Mouse (Mus musculus): ENCODE results near the gene Pde4d.
A peak's percentile ranks its signal among the peaks of the same experiment; 100 is the strongest.

Gene Pde4d

GRCm38 (mm10) chr13:109623201-109623600 is 1173.5 kb downstream of the Pde4d start:
- DNase-seq (ENCODE audit: low read depth, low spot score): no peak

GRCm38 (mm10) chr13:109624772-109625349 is 1175.1 kb downstream of the Pde4d start:
- DNase-seq (ENCODE audit: low read depth, low spot score): no peak

GRCm38 (mm10) chr13:109625466-109626129 is 1175.8 kb downstream of the Pde4d start:
- DNase-seq (ENCODE audit: low read depth, low spot score): no peak

- DNase-seq (ENCODE audit: low read depth, low spot score): no peak
Observed at GRCm38 (mm10) chr13:109627265-109627664, 1177.5 kb downstream of the Pde4d start.

- no peak for DNase-seq (ENCODE audit: low read depth, low spot score)
Observed at GRCm38 (mm10) chr13:109628606-109629005, 1178.9 kb downstream of the Pde4d start.

- no peak for DNase-seq (ENCODE audit: low read depth, low spot score)
Observed at GRCm38 (mm10) chr13:109629216-109629615, 1179.5 kb downstream of the Pde4d start.

- DNase-seq (ENCODE audit: low read depth, low spot score): no peak
Observed at GRCm38 (mm10) chr13:109631399-109632026, 1181.8 kb downstream of the Pde4d start.

GRCm38 (mm10) chr13:109632387-109633036 is 1182.8 kb downstream of the Pde4d start:
- DNase-seq (ENCODE audit: low read depth, low spot score): no peak

- no peak for DNase-seq (ENCODE audit: low read depth, low spot score)
Observed at GRCm38 (mm10) chr13:109633037-109633418, 1183.3 kb downstream of the Pde4d start.

GRCm38 (mm10) chr13:109635901-109636520 is 1186.3 kb downstream of the Pde4d start:
- DNase-seq (ENCODE audit: low read depth, low spot score): no peak

- DNase-seq (ENCODE audit: low read depth, low spot score): no peak
Observed at GRCm38 (mm10) chr13:109638273-109638672, 1188.5 kb downstream of the Pde4d start.

- DNase-seq (ENCODE audit: low read depth, low spot score): no peak
Observed at GRCm38 (mm10) chr13:109639286-109639685, 1189.5 kb downstream of the Pde4d start.

- no peak for DNase-seq (ENCODE audit: low read depth, low spot score)
Observed at GRCm38 (mm10) chr13:109641562-109641961, 1191.8 kb downstream of the Pde4d start.

- DNase-seq (ENCODE audit: low read depth, low spot score): no peak
Observed at GRCm38 (mm10) chr13:109643419-109643818, 1193.7 kb downstream of the Pde4d start.

- no peak for DNase-seq (ENCODE audit: low read depth, low spot score)
Observed at GRCm38 (mm10) chr13:109644086-109644485, 1194.3 kb downstream of the Pde4d start.

GRCm38 (mm10) chr13:109645284-109645909 is 1195.6 kb downstream of the Pde4d start:
- peak; percentile 17 for DNase-seq (ENCODE audit: low read depth, low spot score)

- no peak for DNase-seq (ENCODE audit: low read depth, low spot score)
Observed at GRCm38 (mm10) chr13:109645910-109646284, 1196.1 kb downstream of the Pde4d start.

- peak; percentile 3 for DNase-seq (ENCODE audit: low read depth, low spot score)
Observed at GRCm38 (mm10) chr13:109646597-109647232, 1197.0 kb downstream of the Pde4d start.

- DNase-seq (ENCODE audit: low read depth, low spot score): no peak
Observed at GRCm38 (mm10) chr13:109647479-109648199, 1197.9 kb downstream of the Pde4d start.

- DNase-seq (ENCODE audit: low read depth, low spot score): no peak
Observed at GRCm38 (mm10) chr13:109648311-109648710, 1198.6 kb downstream of the Pde4d start.
